Mouse (Mus musculus) stomach, embryonic 15.5 days (tissue): ENCODE measurements around the gene Omp. TPM values are rescaled to one million over a fixed set of nuclear protein-coding genes. Genes with fewer than 3 reads are reported as not detected.

Experiments used
- ATAC-seq: fragments of 200-750 bp; cut with Nextera tagmentation; 2 replicates; pipeline ENCODE4 v1.8.0; 2017; ENCODE audit warnings: low read depth, moderate number of reproducible peaks, moderate TSS enrichment; ENCODE audit not compliant: insufficient read depth, low FRiP score
- H3K27ac ChIP-seq: fragments of 300-500 bp; sonication (generic); 2 replicates; pipeline ENCODE4 v1.5.1; 2015; ENCODE audit warnings: mild to moderate bottlenecking, inconsistent platforms
- H3K27me3 ChIP-seq: fragments of 300-500 bp; sonication (generic); replicated peaks from 2 replicates; pipeline ENCODE4 v1.6.1; 2015; ENCODE audit warnings: inconsistent platforms
- H3K36me3 ChIP-seq: fragments of 300-500 bp; sonication (generic); 2 replicates; pipeline ENCODE4 v1.6.1; 2015; ENCODE audit warnings: inconsistent platforms
- H3K4me1 ChIP-seq: fragments of 300-500 bp; sonication (generic); 2 replicates; pipeline ENCODE4 v1.6.1; 2015; ENCODE audit warnings: inconsistent platforms
- H3K4me2 ChIP-seq: fragments of 300-500 bp; sonication (generic); 2 replicates; pipeline ENCODE4 v1.6.1; 2015; ENCODE audit warnings: mild to moderate bottlenecking, inconsistent platforms
- H3K4me3 ChIP-seq: fragments of 300-500 bp; sonication (generic); replicated peaks from 2 replicates; pipeline ENCODE4 v1.5.1; 2015; ENCODE audit warnings: inconsistent platforms
- H3K9ac ChIP-seq: fragments of 300-500 bp; sonication (generic); 2 replicates; pipeline ENCODE4 v1.6.1; 2015; ENCODE audit warnings: inconsistent platforms
- H3K9me3 ChIP-seq: fragments of 300-500 bp; sonication (generic); 2 replicates; pipeline ENCODE4 v1.6.1; 2016; ENCODE audit warnings: inconsistent platforms
- WGBS: fragments of 180-500 bp; shearing (Covaris S2); methylation state at CpG from one replicate; pipeline ENCODE4 v1.1.7; 2015; 5-methylcytosine and 5-hydroxymethylcytosine counted together
- polyA plus RNA-seq: library from polyadenylated mRNA; unstranded; fragments of >200 nt; fragmentation: Nextera tagmentation; extraction: Ambion mirVana; gene quantifications from 2 replicates; pipeline ENCODE4 v1.2.1, GENCODE M21; 2015

Omp gene
- polyA plus RNA-seq, 1 experiment from 2014 or later: 0.68 TPM

DNA sequence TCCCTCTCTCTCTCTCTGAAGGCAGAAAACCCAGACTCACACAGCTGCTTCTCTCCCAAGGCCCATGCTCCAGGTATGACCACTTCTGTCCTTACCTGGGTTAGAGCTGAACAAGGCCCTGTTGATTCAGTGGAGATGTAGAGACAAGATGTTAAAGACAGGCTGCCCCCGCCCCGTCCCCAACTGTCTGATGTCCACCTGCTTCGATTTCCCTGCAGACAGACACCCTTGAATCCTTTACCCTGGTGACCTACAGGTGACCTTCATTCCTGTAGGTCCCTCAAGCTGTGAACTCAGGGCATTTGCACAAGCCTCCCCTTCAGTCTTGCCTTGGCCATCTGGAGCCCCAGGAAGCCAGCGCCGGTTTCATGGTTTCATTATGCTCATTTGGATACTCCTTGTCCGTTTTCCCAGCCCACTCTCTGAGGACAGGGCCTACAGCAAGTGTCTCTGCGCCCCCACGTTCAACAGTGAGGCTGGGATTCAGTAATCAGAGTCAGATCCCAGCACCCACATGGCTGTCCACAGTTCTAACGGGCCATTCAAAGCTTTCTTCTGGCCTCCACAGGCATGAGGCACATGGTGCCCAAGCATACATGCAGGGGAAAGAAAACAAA, 19.2 kb upstream of the Omp start:
- Histone ChIP-seq H3K4me1 (peaks cover 52% of the 10 kb centered on the region), H3K4me2 (no peak overlapping the region), H3K9me3 (no peaks in the 10 kb centered on the region), H3K36me3 (no peaks in the 10 kb centered on the region), H3K4me3 (no peak overlapping the region), H3K27ac (peak overlapping the region; percentile 81), H3K9ac (no peak overlapping the region), H3K27me3 (no peaks in the 10 kb centered on the region)
- WGBS: 73% methylated on average over 9 of the region's 9 CpGs
- ATAC-seq: no peak

DNA sequence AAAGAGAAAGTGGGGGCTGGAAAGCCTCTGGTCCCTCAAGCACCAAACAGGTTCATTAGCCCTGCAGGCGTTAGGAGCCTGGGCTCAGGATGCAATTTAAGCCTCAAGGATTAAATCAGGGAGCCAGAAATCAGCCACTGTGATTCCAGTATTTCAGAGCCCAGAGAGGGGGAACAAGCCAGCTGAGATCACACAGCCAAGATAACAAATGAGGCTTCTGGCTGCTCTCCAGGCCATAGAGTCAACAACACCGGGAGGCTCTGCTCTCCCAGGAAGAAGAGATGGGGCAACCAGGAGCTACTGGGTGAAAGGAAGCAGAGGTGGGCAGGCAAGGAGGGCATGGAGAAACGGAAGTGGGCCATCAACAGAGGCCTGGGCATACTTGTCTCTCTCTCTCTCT, 18.4 kb upstream of the Omp start:
- Histone ChIP-seq H3K4me3 (no peak overlapping the region), H3K27me3 (no peaks in the 10 kb centered on the region), H3K9ac (no peak overlapping the region), H3K36me3 (no peaks in the 10 kb centered on the region), H3K4me1 (peaks cover 60% of the 10 kb centered on the region), H3K4me2 (no peak overlapping the region), H3K9me3 (no peaks in the 10 kb centered on the region), H3K27ac (peak overlapping the region; percentile 55; the same call in 1 of the 2 replicates)
- 31% methylated on average over 3 of the region's 3 CpGs for WGBS
- no peak for ATAC-seq

DNA sequence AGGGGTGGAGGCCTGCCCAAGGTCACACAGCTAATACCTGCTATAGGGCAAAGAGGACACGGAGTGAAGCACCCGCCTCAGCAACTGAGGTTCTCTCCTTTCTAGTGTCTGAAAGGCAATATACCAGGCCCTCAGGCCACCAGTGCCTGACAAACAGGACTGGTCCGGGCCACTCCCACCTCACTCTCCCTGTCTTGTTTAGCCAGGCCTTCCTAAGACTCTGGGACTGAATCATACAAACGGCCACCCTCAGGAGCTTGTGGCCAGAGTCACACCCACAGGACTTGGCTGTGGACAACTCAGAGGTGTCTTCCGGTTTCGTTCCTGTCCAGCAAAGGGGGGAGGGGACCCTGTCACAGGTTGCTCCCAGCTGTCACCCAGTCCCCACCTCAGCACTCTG, 16.9 kb upstream of the Omp start:
- Histone ChIP-seq H3K27ac (peak overlapping the region; percentile 55), H3K4me1 (peaks cover 65% of the 10 kb centered on the region), H3K9ac (no peak overlapping the region), H3K36me3 (no peaks in the 10 kb centered on the region), H3K27me3 (no peaks in the 10 kb centered on the region), H3K9me3 (no peaks in the 10 kb centered on the region), H3K4me3 (no peak overlapping the region), H3K4me2 (0 out of 2 replicates have a peak overlapping the region, but pooled peaks have one; percentile 3)
- no peak for ATAC-seq
- WGBS: 62% methylated on average over 6 of the region's 6 CpGs

DNA sequence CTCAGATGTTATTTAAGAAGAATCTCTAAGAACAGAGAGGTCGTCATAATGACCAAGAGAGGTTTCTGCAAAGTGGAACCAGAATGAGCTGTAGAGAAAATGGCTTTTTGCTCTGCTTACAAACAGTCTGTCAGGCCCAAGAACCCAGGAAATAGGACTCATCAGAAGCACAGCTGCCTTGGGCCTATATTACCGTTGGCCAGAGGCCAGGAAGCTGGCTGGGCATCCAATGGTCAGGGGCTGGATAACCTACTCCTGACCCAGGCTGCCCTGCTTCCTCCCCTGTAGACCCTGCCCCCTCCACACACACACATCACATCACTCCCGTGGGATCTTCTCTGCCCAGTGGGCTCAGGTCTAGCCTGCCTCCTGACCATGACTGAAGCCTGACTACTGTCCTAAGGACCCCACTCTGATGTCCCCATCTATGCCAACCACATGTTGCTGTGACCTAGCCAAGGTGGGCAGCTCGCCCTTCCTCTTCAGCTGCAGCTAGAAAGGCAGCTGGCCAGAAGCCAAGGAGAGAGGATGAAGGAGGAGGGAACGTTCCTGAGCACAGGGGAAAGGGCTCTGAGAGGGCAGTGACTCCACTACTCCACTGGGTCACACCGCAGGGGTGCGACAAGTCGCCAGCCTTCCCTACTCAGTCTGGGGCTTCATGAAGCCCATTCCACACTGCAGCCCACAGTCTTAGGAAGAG, 14.9 kb upstream of the Omp start:
- Histone ChIP-seq H3K27ac (peak overlapping the region; percentile 81), H3K9me3 (no peaks in the 10 kb centered on the region), H3K9ac (no peak overlapping the region), H3K36me3 (no peaks in the 10 kb centered on the region), H3K27me3 (no peaks in the 10 kb centered on the region), H3K4me1 (peaks cover 66% of the 10 kb centered on the region), H3K4me2 (peak overlapping the region; percentile 2), H3K4me3 (no peak overlapping the region)
- 27% methylated on average over 8 of the region's 8 CpGs for WGBS
- ATAC-seq: no peak

DNA sequence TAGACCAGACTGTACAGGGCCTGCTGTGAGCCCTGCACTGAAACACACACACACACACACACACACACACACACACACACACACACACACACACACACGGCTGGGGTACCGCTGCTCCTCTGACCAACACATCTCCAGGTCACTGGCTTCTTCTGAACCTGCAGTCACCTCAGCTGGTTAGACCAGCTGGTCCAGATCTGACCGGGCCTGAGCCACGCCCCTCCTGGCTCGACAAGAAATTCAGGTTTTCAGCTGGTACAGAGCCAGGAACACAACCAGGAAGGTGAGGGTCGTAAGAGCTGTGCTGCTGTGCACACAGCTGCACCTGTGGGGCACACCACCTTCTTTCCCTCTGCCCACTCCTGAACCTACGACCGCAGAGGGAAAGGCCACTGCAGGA, 13.2 kb upstream of the Omp start:
- peak; percentile 72 for ATAC-seq
- H3K4me1 ChIP-seq: peaks cover 53% of the 10 kb centered on the region
- 33% methylated on average over 8 of the region's 8 CpGs for WGBS
- H3K27ac ChIP-seq: peak overlapping the region; percentile 81
- no peaks in the 10 kb centered on the region for H3K27me3 ChIP-seq
- H3K36me3 ChIP-seq: no peaks in the 10 kb centered on the region
- peak overlapping the region; percentile 26 for H3K4me2 ChIP-seq
- no peak overlapping the region for H3K4me3 ChIP-seq
- H3K9ac ChIP-seq: no peak overlapping the region
- no peaks in the 10 kb centered on the region for H3K9me3 ChIP-seq

DNA sequence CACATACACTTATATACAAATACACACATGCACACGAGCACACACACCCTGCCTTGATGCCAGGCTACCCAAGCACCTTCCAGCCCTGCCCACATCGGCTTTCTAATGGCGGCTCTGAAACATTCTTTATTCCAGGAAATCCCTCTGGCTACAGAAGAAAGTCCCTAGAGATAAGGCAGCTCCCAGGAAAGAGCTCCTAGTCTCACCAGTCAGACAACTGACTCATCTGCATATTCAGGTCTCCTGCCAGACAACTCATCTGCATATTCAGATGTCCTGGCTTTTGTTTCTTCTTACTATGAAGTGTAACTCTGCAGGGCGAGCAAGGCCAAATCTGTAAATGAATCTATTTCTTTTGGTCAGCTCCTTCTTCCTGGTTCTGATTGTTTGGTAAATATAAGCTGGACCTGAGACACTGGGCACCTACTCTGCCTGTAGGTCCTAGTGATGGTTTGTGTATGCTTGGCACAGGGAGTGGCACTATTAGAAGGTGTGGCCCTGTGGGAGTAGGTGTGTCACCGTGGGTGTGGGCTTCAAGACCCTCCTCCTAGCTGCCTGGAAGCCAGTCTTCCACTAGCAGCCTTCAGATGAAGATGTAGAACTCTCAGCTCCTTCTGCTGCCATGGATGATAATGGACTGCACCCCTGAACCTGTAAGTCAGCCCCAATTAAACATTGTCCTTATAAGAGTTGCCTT, 12.5 kb upstream of the Omp start:
- H3K27me3 ChIP-seq: no peaks in the 10 kb centered on the region
- 56% methylated on average over 5 of the region's 5 CpGs for WGBS
- H3K4me1 ChIP-seq: peaks cover 48% of the 10 kb centered on the region
- no peak overlapping the region for H3K9ac ChIP-seq
- H3K4me3 ChIP-seq: no peak overlapping the region
- peak overlapping the region; percentile 81 for H3K27ac ChIP-seq
- H3K36me3 ChIP-seq: no peaks in the 10 kb centered on the region
- peak overlapping the region; percentile 26; the same call in 1 of the 2 replicates for H3K4me2 ChIP-seq
- ATAC-seq: 0 out of 2 replicates have a peak, but pooled peaks have one; percentile 1
- no peaks in the 10 kb centered on the region for H3K9me3 ChIP-seq

DNA sequence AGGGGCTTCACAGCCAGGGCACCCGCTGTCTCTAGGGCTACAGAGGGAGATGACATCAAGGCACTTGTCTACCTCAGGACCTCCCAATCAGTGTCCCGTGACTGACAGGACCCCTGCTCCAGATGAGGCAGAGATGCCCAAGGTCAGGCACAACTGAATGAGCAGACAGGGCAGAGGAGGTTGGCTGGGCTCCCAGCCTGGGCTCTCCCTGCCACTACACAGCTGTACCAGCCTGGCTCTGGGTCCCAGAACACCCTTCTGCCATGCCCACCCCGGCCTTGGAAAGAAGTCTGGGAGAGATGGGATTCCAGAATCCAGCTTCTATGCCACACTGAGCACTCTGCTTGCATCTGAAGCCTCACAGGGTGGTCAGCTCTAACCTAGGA, 11.0 kb upstream of the Omp start:
- Histone ChIP-seq H3K36me3 (no peaks in the 10 kb centered on the region), H3K27me3 (no peaks in the 10 kb centered on the region), H3K4me2 (no peak overlapping the region), H3K9me3 (no peaks in the 10 kb centered on the region), H3K9ac (no peak overlapping the region), H3K4me3 (no peak overlapping the region), H3K4me1 (peaks cover 48% of the 10 kb centered on the region), H3K27ac (no peak overlapping the region)
- ATAC-seq: no peak
- 62% methylated on average over 3 of the region's 3 CpGs for WGBS

DNA sequence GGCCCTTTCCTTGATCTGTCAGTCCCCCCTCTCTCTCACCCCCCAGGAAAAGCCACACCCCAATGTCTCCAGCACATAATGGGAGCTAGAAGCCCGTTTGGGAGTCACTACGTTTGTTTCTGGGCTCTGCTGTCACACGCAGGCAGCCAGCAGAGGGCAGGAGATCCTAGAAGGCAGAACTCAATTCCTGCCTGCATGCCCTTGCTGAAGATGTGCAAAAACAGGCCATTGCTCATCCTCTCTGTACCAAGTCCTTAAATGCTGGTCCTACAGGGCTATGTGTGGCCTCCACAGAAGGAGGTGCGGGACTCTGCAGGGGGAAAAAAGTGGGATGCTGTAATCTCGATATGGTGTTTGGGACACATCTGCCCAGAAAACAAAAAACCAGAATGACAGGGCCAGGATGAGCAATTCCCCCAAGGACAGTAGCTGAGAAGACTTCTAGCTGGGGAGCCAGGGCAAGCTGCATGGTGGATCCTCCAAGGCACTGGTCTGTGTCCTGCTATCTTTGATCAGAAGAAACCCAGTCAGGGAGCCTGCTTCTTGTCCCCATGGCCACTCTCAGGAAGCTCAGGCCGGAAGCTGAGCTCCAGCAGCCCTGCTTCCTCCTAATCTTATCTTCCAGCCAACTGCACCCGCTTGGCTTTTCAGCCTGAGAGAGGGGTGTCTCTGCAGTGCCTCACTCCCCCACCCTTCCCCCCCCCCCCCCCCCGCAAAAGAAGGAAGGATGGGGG, 10.4 kb upstream of the Omp start:
- H3K9ac ChIP-seq: no peak overlapping the region
- no peak for ATAC-seq
- H3K9me3 ChIP-seq: no peaks in the 10 kb centered on the region
- H3K4me2 ChIP-seq: no peak overlapping the region
- H3K27ac ChIP-seq: no peak overlapping the region
- no peaks in the 10 kb centered on the region for H3K36me3 ChIP-seq
- peaks cover 43% of the 10 kb centered on the region for H3K4me1 ChIP-seq
- 31% methylated on average over 7 of the region's 8 CpGs for whole genome bisulfite sequencing
- no peaks in the 10 kb centered on the region for H3K27me3 ChIP-seq
- no peak overlapping the region for H3K4me3 ChIP-seq

DNA sequence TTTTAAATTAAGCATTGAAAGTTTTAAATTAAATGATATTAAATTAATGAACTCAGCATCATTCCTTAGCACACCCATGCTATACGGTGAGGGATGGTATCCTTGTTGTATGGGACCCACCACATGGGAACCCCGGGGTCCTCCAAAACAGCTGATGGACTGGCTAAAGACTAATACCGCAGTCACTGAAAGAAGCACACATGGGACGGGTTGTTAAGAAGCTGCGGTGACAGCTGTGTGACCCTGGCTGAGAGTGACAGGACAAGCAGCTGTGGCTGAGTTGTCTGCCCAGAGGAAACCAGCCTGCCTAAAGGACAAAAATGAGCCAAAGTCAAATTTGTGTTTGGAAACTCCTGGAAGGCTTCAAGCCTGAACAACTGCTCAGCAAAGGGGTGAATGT, 8.6 kb upstream of the Omp start:
- Histone ChIP-seq H3K4me2 (no peak overlapping the region), H3K4me1 (peaks cover 24% of the 10 kb centered on the region), H3K36me3 (no peaks in the 10 kb centered on the region), H3K9ac (no peak overlapping the region), H3K4me3 (no peak overlapping the region), H3K9me3 (no peaks in the 10 kb centered on the region), H3K27me3 (no peaks in the 10 kb centered on the region), H3K27ac (no peak overlapping the region)
- WGBS: 76% methylated on average over 5 of the region's 5 CpGs
- no peak for ATAC-seq

DNA sequence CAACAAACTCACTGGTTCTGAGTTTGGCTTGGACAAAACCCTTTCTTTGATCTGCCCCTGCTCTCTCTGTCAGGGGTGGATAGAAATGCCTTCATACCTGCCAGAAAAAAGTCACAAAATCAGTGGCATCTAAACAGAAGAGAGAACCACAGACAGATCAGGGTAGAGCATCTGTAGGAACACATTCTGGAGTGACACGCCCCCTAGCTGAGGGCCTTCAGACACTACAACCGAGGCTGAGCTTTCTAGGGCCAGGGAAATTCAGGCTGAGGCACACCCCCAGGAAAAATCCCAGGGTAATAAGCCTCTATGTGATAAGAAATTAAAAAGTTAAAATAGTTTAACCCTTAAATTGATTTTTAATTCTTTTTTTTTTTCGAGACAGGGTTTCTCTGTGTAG, 8.0 kb upstream of the Omp start:
- 49% methylated on average over 3 of the region's 3 CpGs for WGBS
- H3K36me3 ChIP-seq: no peaks in the 10 kb centered on the region
- H3K4me1 ChIP-seq: peaks cover 19% of the 10 kb centered on the region; the same call in 1 of the 2 replicates
- H3K27ac ChIP-seq: no peak overlapping the region
- no peaks in the 10 kb centered on the region for H3K9me3 ChIP-seq
- H3K27me3 ChIP-seq: no peaks in the 10 kb centered on the region
- H3K4me3 ChIP-seq: no peak overlapping the region
- no peak overlapping the region for H3K4me2 ChIP-seq
- no peak overlapping the region for H3K9ac ChIP-seq
- no peak for ATAC-seq

DNA sequence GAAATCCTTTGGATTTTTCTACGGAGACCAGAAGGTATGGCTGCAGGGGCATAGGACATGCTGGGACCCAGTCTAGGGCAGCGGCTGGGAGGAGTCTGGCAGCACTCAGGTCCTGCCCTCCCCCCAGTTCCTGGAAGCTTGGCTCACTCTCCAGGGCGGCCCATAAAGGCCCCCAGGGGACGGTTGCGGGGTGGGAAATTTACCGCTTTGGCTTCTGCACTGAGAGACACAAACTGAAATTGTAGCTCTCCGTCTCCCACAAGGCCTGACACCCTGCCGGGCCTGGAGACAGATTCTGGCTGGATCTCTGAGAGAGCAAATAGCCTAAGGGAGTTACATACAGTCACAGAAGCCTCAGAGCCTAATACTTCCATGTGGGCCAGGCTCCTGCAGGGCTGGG, 7.1 kb upstream of the Omp start:
- WGBS: 55% methylated on average over 8 of the region's 8 CpGs
- no peaks in the 10 kb centered on the region for H3K9me3 ChIP-seq
- no peaks in the 10 kb centered on the region for H3K27me3 ChIP-seq
- no peak for ATAC-seq
- H3K9ac ChIP-seq: no peak overlapping the region
- H3K27ac ChIP-seq: no peak overlapping the region
- no peaks in the 10 kb centered on the region for H3K36me3 ChIP-seq
- no peak overlapping the region for H3K4me3 ChIP-seq
- H3K4me2 ChIP-seq: no peak overlapping the region
- peaks cover 18% of the 10 kb centered on the region; the same call in 1 of the 2 replicates for H3K4me1 ChIP-seq

DNA sequence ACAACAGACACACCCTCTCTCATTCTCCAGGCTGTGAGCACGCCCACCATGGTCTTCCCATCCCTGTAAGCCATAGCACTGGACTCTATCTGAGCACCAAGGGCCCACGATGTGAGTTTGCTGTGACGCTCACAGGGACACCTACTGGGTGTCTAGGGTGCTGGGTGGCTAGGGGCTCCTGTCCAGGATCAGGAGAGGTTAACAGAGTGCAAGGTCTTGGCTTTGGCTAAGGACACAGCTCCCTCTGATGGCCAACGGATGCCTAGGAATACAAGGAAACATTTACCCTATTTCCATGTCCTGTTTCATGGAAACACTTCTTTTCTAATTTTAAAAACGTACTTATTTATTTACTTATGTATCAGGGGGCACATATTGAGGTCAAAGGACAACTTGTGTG, 5.2 kb upstream of the Omp start:
- no peaks in the 10 kb centered on the region for H3K9me3 ChIP-seq
- 54% methylated on average over 5 of the region's 5 CpGs for WGBS
- no peaks in the 10 kb centered on the region for H3K36me3 ChIP-seq
- H3K4me3 ChIP-seq: no peak overlapping the region
- ATAC-seq: no peak
- H3K27ac ChIP-seq: no peak overlapping the region
- H3K4me2 ChIP-seq: no peak overlapping the region
- 0 out of 2 replicates have a peak, but pooled peaks cover 9% of the 10 kb centered on the region for H3K4me1 ChIP-seq
- no peak overlapping the region for H3K9ac ChIP-seq
- H3K27me3 ChIP-seq: no peaks in the 10 kb centered on the region
